Mouse (Mus musculus) lung, adult 2 months (tissue): ENCODE measurements around the gene Ncapg2.

ENCODE experiments used
- CTCF ChIP-seq: fragments of 200-500 bp; IDR thresholded peaks from 2 replicates; pipeline ENCODE4 v1.5.1; 2011; ENCODE audit warnings: mild to moderate bottlenecking, low read length, control low read depth; ENCODE audit not compliant: insufficient read depth
- POLR2A ChIP-seq: fragments of 200-500 bp; IDR thresholded peaks from 2 replicates; pipeline ENCODE4 v1.6.1; 2011; ENCODE audit warnings: low read depth, mild to moderate bottlenecking, control low read depth, low read length, borderline replicate concordance; ENCODE audit errors: extremely low read depth

GRCm38 (mm10) chr12:116386802-116387201 lies 18.4 kb upstream of the Ncapg2 start:
- no peak for TF ChIP-seq CTCF
- TF ChIP-seq POLR2A, result no peak
